Mouse (Mus musculus) megakaryocyte, embryonic 14.5 days (primary cell): ENCODE data around the gene Abcg1. TPM values are rescaled to one million over a fixed set of nuclear protein-coding genes. Genes with fewer than 3 reads are reported as not detected.

Experiments
- H3K27me3 ChIP-seq: replicated peaks from 2 replicates; pipeline ENCODE3; 2012; ENCODE audit warnings: inconsistent platforms
- H3K36me3 ChIP-seq: replicated peaks from 2 replicates; pipeline ENCODE3; 2012; ENCODE audit warnings: low read length, inconsistent platforms, mixed read lengths
- H3K4me1 ChIP-seq: 2 replicates; pipeline ENCODE4 v1.6.1; 2012; ENCODE audit warnings: inconsistent platforms
- H3K4me3 ChIP-seq: replicated peaks from 2 replicates; pipeline ENCODE3; 2012; ENCODE audit warnings: moderate library complexity, mild to moderate bottlenecking, inconsistent platforms
- H3K9me3 ChIP-seq: 2 replicates; pipeline ENCODE4 v1.6.1; 2012; ENCODE audit warnings: inconsistent platforms
- FLI1 ChIP-seq: IDR thresholded peaks from 2 replicates; pipeline ENCODE4 v1.6.1; 2012; ENCODE audit warnings: low read length, inconsistent platforms, mixed read lengths
- GATA1 ChIP-seq: IDR thresholded peaks from 3 replicates; pipeline ENCODE4 v1.6.1; 2012; ENCODE audit warnings: mixed read lengths, low read length, inconsistent platforms, borderline replicate concordance
- polyA plus RNA-seq: library from polyadenylated mRNA; stranded (reverse); fragments of >175 nt; gene quantifications from 2 replicates; pipeline ENCODE4 v1.2.3, GENCODE M21; 2012; ENCODE audit warnings: low replicate concordance; ENCODE audit not compliant: insufficient read depth

The Abcg1 gene
- polyA plus RNA-seq, 1 experiment: 7.8 TPM

DNA sequence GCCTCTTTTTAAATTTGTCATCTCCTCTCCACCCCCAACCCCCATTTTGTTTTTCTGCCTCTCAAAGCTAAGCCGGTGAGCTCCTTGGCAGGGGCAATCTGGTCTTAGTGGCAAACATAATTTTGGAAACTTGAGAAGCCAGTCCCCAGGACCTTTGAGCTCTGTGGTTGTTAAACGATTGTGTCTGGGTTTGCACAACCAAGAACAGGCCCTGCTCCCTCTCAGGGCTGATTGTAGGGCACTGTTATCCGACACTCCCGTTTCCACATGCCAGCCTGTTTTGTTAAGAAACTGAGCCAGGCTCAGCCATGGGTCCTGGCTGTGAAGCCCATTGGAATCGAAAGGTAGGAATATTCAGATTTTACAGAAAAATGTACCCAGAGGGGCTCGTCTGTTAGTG, 8.6 kb downstream of the Abcg1 start:
- Histone ChIP-seq H3K9me3 (no peaks in the 10 kb centered on the region), H3K27me3 (peaks cover 3% of the 10 kb centered on the region), H3K4me1 (peaks cover 65% of the 10 kb centered on the region), H3K36me3 (peaks cover 57% of the 10 kb centered on the region), H3K4me3 (no peak overlapping the region)
- TF ChIP-seq FLI1 (no peak), GATA1 (no peak)

DNA sequence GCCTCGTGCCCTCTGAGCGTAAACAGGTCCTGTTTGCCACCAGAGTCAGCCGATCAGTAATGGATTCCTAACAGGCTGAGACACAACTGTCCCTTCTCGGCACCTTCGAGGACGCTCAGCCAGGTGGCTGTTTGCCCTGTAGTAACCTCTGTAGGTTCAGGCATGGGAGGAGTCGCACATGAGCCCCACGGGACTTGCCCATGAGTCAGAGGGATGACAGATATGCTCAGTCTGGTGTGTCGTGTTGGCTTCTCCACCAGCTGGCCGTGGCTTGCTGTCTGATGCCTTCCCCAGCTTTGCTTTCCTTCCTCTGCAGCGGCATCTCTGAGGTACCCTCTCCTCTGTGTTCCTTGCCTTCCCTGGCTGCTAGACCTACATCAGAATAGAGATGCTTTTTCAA, 9.6 kb downstream of the Abcg1 start:
- Histone ChIP-seq H3K27me3 (peaks cover 3% of the 10 kb centered on the region), H3K36me3 (peaks cover 53% of the 10 kb centered on the region), H3K4me3 (peak overlapping the region; percentile 28), H3K9me3 (no peaks in the 10 kb centered on the region), H3K4me1 (peaks cover 65% of the 10 kb centered on the region)
- TF ChIP-seq GATA1 (no peak), FLI1 (no peak)

DNA sequence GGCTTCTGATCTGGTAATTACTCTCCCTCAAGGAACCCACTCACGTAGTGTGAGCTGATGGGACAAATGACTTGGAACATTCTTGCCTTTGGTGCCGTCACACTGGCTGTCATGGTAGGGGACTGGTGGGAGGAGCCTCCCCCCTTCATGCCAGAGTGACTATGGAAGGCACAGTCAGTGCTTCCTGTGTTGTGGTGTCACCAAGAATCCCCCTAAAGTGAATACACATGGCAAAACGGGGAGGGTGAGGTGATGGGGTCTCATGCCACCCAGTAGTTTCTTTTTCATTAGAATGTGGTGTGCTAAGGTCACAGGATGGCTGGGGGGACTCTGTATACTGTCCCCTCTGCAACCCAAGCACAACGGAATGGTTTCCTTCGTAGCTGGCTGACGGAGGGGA, 11.6 kb downstream of the Abcg1 start:
- peaks cover 73% of the 10 kb centered on the region for H3K4me1 ChIP-seq
- H3K4me3 ChIP-seq: peak overlapping the region; percentile 3
- peaks cover 52% of the 10 kb centered on the region for H3K36me3 ChIP-seq
- TF ChIP-seq GATA1 (no peak), FLI1 (no peak)
- no peaks in the 10 kb centered on the region for H3K9me3 ChIP-seq
- H3K27me3 ChIP-seq: peaks cover 6% of the 10 kb centered on the region

DNA sequence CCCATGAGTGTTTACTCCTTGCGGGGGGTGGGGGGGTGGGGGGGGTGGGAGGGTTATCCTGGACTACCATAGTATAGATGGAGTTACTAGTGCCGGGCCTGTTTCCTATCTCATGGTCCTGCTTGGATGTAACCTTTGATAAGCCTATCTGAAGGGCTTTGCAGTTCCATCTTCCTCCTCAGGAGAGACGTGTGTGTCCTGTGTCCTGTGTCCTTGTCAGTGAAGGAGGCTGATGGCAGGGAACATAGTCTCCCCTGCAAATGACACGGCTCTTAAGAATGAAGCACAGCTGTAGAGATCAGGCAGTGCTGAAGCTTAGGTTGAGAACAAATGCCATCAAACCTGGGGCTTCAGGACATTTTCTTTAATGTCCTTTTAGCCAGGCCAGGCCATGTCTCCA, 12.4 kb downstream of the Abcg1 start:
- H3K4me1 ChIP-seq: peaks cover 77% of the 10 kb centered on the region
- H3K4me3 ChIP-seq: no peak overlapping the region
- TF ChIP-seq GATA1 (no peak), FLI1 (no peak)
- no peaks in the 10 kb centered on the region for H3K9me3 ChIP-seq
- peaks cover 45% of the 10 kb centered on the region for H3K36me3 ChIP-seq
- peaks cover 6% of the 10 kb centered on the region for H3K27me3 ChIP-seq

DNA sequence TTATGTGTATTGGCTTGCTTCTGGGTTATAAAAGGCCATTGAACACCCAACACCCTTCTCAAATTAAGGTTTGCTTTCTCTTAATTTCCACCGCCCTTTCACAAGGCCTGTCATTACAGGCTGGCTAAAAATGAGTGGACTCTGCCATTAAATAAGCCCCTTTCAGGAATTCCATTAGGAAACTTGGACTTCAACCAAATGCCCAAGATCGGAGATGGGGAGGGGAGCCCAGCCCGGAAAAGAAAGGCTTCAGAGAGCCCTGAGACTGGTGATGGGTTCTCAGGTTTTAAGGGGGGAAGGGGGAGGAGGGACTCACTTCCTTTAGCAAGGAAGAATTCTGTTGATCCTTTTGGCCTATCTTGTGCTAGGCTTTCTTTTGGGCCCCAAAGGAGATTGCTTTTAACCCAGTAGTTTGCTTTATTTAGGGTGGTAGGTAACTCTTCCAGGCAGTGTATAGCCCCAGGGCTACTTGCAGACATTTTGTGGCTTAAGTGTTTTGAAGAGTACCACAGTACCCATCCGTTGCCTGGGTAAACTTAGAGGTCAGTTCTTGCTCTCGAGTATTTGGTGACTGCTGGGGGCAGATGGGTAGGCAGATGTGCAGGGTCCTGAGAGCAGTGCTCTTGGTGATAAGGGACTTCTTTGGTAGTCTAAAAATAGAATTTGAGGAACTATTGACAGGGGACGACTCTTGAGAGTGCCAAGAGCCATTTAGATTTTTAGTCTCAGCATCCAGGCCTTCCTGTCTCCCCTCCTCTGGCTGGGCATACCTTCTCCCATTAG, 13.1 kb downstream of the Abcg1 start:
- Histone ChIP-seq H3K36me3 (peaks cover 40% of the 10 kb centered on the region), H3K4me3 (no peak overlapping the region), H3K4me1 (peaks cover 85% of the 10 kb centered on the region), H3K9me3 (no peaks in the 10 kb centered on the region), H3K27me3 (peaks cover 6% of the 10 kb centered on the region)
- TF ChIP-seq GATA1 (no peak), FLI1 (no peak)

DNA sequence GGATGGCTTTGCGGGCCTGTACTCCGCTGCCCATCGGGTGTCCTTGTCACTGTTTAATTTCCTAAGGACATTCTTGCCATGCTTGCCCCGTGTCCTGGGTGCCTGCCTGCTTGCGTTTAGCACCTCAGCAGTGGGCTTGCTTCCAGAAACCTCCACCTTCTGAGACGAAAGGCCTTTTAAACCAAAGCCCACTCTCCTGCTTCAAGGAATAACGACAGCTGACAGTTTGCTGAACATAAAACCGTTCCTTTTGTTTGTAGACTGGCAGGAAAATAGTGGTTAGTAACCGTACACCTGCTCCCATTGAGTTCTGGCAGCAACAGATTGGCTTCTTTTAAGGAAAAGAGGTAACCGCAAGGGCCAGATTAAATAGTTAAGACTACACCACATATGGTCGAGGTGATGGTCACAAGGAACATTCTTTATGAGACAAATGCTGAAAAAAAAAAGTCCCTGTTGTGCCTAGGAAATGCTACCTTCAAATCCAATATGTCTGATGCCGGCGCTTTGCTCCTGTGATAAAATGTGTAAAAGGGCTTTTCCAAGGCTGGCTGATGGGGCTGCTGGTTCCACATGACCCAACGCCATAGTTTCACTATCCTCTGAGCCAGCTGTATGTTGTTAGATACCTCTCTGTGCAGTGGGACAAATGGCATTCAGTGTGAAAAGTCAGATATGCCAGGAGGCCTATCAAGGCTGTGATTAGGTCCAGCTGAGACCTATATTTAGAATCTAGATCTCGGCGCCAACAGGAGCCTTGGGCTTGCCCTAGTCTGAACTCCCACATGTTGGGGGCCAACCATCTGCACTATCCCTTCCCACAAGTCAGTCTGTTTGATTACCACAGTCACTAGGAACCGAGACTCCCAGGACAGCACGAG, 14.2 kb downstream of the Abcg1 start:
- peaks cover 31% of the 10 kb centered on the region for H3K36me3 ChIP-seq
- peaks cover 93% of the 10 kb centered on the region for H3K4me1 ChIP-seq
- H3K27me3 ChIP-seq: peaks cover 6% of the 10 kb centered on the region
- no peak overlapping the region for H3K4me3 ChIP-seq
- TF ChIP-seq FLI1: no peak
- TF ChIP-seq GATA1: no peak
- H3K9me3 ChIP-seq: no peaks in the 10 kb centered on the region

DNA sequence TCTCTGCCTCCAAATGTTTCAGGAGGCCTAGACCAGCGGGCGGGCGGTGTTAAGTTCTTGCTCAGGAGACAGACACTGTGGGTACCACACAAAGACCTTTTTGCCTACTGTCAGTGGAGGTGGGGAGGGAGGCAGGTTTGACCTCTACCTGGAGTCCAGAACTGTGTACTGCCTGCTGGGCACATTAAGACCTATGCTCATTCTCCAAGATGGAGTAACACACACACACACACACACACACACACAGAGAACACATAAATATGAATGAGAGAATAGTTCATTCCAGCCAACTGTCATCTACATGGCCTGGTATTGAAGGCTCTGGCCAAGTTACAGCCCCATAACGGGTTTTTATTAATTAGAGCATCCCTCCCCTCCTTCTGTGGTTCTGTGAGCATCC, 15.4 kb downstream of the Abcg1 start:
- peaks cover 93% of the 10 kb centered on the region for H3K4me1 ChIP-seq
- peak overlapping the region; percentile 87 for H3K4me3 ChIP-seq
- TF ChIP-seq GATA1: no peak
- no peak for TF ChIP-seq FLI1
- H3K9me3 ChIP-seq: no peaks in the 10 kb centered on the region
- peaks cover 24% of the 10 kb centered on the region for H3K36me3 ChIP-seq
- H3K27me3 ChIP-seq: peaks cover 3% of the 10 kb centered on the region

DNA sequence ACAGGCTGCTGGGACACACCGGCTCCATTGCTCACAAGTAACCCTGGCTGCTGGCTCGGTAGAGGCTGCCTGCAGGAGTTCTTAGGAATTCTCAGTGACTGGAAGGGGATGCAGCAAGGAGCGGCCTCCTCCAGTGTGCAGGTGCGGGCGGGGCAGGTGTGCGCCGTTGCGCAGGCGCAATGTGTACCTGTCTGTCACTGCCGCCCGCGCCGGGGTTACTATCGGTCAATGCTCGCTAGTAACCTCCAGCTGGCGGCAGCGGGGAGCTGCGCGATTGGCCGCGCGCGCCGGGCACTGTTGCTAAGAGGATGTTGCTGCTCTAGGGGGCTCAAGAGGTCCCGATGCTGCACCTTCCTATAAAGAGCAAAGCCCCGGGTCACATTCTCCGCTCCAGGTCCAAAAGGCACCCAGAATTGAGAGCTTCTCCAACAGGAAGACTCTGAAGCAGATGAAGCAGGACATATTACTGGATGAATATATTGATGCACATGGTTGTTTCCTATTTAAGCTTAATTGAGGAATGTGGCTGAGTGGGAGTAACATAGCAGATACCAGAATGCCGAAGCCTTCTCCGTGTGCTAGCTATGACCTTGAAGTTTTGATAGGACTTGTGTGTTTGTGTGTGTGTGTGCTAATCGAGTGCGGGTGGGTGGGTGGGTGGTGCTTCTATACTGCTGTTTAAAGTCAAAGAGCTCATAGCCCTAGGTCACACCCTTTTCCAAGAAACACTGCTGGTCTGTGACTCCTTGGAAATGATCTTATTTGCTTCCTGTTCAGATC, 16.0 kb downstream of the Abcg1 start:
- peaks cover 93% of the 10 kb centered on the region for H3K4me1 ChIP-seq
- H3K4me3 ChIP-seq: peak overlapping the region; percentile 87
- TF ChIP-seq FLI1 (no peak), GATA1 (no peak)

DNA sequence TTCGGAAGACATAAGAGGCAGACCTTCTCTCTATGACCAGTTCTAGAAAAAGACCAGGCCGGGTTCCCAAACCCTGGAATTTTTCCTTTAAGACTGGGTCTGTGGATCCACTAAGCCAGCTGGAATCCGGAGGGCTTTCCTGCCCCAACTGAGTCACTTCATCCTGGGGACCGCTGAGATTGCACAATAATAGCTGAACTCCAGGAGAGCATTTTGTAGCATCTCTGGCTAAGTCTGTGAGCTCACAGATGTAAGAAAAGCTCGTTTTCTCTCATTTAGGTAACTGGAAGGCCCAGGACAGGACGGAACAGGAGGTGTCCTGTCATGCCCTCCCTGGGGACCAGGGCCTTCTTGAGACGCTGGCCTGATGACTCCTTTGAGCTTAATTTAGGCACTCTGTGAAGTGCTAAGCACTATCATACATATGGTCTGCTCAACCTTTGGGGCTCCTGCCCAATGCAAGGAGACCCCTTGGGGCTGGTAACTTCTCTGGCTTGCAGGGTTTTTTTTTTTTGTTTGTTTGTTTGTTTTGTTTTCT, 16.6 kb downstream of the Abcg1 start:
- TF ChIP-seq GATA1 (no peak), FLI1 (no peak)
- H3K9me3 ChIP-seq: no peaks in the 10 kb centered on the region
- H3K36me3 ChIP-seq: peaks cover 26% of the 10 kb centered on the region
- peaks cover 3% of the 10 kb centered on the region for H3K27me3 ChIP-seq
- H3K4me3 ChIP-seq: peak overlapping the region; percentile 62
- H3K4me1 ChIP-seq: peaks cover 93% of the 10 kb centered on the region

More for the DNA sequence above, 16.0 kb downstream of the Abcg1 start:
- Histone ChIP-seq H3K36me3 (peaks cover 24% of the 10 kb centered on the region), H3K9me3 (no peaks in the 10 kb centered on the region), H3K27me3 (peaks cover 3% of the 10 kb centered on the region)
